20 mouse cellular contexts compared by ENCODE assay signal in genomic region chr5:132492793-132493192, GRCm38 (mm10). TPM values are rescaled to one million over a fixed set of nuclear protein-coding genes. Genes with fewer than 3 reads are reported as not detected.
DNase-seq lines count a peak whose midpoint lies in the region; ATAC-seq and TF ChIP-seq lines count a peak whose summit lies in the region.
"Had no signal": no experiment of that assay in that cellular context is flagged by ENCODE, and none has a peak within 500 bp of the region (broad histone marks: within the 10 kb centered on the region; RNA-seq: fewer than 3 reads in every experiment).

No protein-coding gene starts in this region.

- H3K4me3 ChIP-seq in intestine, embryonic 14.5 days (ENCODE audit: low read depth, low read length), result no peak overlapping the region
- no peak overlapping the region for H3K4me3 ChIP-seq in intestine, postnatal 0 days (ENCODE audit: low read depth, low read length)
- H3K4me3 ChIP-seq: embryonic facial prominence, embryonic 10.5 days; embryonic facial prominence, embryonic 12.5 days; forebrain, embryonic 13.5 days; forebrain, embryonic 15.5 days had no signal

- H3K4me1 ChIP-seq in intestine, embryonic 14.5 days (replicated peaks; ENCODE audit: control insufficient read depth, insufficient read depth, low read length), result peaks cover 22% of the 10 kb centered on the region
- peaks cover 6% of the 10 kb centered on the region for H3K4me1 ChIP-seq in intestine, postnatal 0 days (replicated peaks; ENCODE audit: control insufficient read depth, insufficient read depth, low read length)

- WGBS in intestine, embryonic 14.5 days, result 87% methylated on average over 1 of the region's 1 CpGs
- 59% methylated on average over 1 of the region's 1 CpGs for WGBS in intestine, postnatal 0 days

- H3K27me3 ChIP-seq in intestine, embryonic 14.5 days (replicated peaks; ENCODE audit: control insufficient read depth, insufficient read depth, low read length), result no peaks in the 10 kb centered on the region
- no peaks in the 10 kb centered on the region for H3K27me3 ChIP-seq in intestine, postnatal 0 days (replicated peaks; ENCODE audit: control insufficient read depth, insufficient read depth, low read length)
- H3K27me3 ChIP-seq: CH12.LX; embryonic facial prominence, embryonic 12.5 days; forebrain, embryonic 13.5 days; forebrain, embryonic 15.5 days; Patski had no signal

- H3K9me3 ChIP-seq in intestine, embryonic 14.5 days (ENCODE audit: control insufficient read depth, low read length), result no peaks in the 10 kb centered on the region
- no peaks in the 10 kb centered on the region for H3K9me3 ChIP-seq in intestine, postnatal 0 days (ENCODE audit: control insufficient read depth)
- H3K9me3 ChIP-seq: embryonic facial prominence, embryonic 10.5 days; embryonic facial prominence, embryonic 12.5 days; forebrain, embryonic 13.5 days; forebrain, embryonic 15.5 days; G1E had no signal

- ATAC-seq in intestine, embryonic 14.5 days (replicated peaks; ENCODE audit: low FRiP score, low TSS enrichment, low read depth), result no peak
- ATAC-seq in intestine, postnatal 0 days, result no peak
- ATAC-seq: activated CD4-positive, CD25-positive, alpha-beta regulatory T cell, adult 4 months; CD4-positive, CD25-positive, alpha-beta regulatory T cell, adult 4 months; forebrain, embryonic 13.5 days; forebrain, embryonic 15.5 days; forebrain, postnatal 0 days; Patski had no signal

- no peaks in the 10 kb centered on the region for H3K36me3 ChIP-seq in intestine, embryonic 14.5 days (ENCODE audit: control insufficient read depth, insufficient read depth, low read length)
- no peaks in the 10 kb centered on the region for H3K36me3 ChIP-seq in intestine, postnatal 0 days (ENCODE audit: control insufficient read depth, insufficient read depth)
- H3K36me3 ChIP-seq: embryonic facial prominence, embryonic 10.5 days; embryonic facial prominence, embryonic 12.5 days; forebrain, embryonic 15.5 days; G1E had no signal

- no peak for TF ChIP-seq CTCF in intestine, postnatal 0 days (IDR thresholded peaks at IDR 0.05; ENCODE audit: low read depth)

- H3K27ac ChIP-seq in intestine, embryonic 14.5 days (ENCODE audit: low read depth), result no peak overlapping the region
- H3K27ac ChIP-seq in intestine, postnatal 0 days (ENCODE audit: low read depth, low read length), result no peak overlapping the region
- H3K27ac ChIP-seq: embryonic facial prominence, embryonic 10.5 days; embryonic facial prominence, embryonic 12.5 days; forebrain, embryonic 13.5 days; forebrain, embryonic 15.5 days had no signal

- no peak overlapping the region for H3K9ac ChIP-seq in intestine, embryonic 14.5 days (ENCODE audit: low read length)
- no peak overlapping the region for H3K9ac ChIP-seq in intestine, postnatal 0 days (ENCODE audit: low read depth, low read length)
- H3K9ac ChIP-seq: embryonic facial prominence, embryonic 12.5 days; forebrain, embryonic 13.5 days; forebrain, embryonic 15.5 days; forebrain, postnatal 0 days had no signal

- H3K4me2 ChIP-seq in intestine, embryonic 14.5 days (ENCODE audit: low read length), result no peak overlapping the region
- H3K4me2 ChIP-seq in intestine, postnatal 0 days (replicated peaks; ENCODE audit: low read depth), result no peak overlapping the region
- H3K4me2 ChIP-seq: embryonic facial prominence, embryonic 12.5 days; forebrain, embryonic 13.5 days; forebrain, embryonic 15.5 days had no signal

- peak; percentile 42 to 74 for DNase-seq in adrenal gland, adult (ENCODE audit: inconsistent age in 2 of 2, low spot score in 1 of 2)
- DNase-seq in adrenal gland, postnatal 10 days, result no peak
- DNase-seq in adrenal gland, adult 8-10 months, result peak; percentile 18
- no peak for DNase-seq in adrenal gland, postnatal 25 days
- peak; percentile 45 for DNase-seq in heart, adult 11 months
- DNase-seq in heart, adult 18-20 months, result no peak
- DNase-seq in intestine, embryonic 14.5 days (ENCODE audit: low spot score), result peak; percentile 47
- DNase-seq: B cell, adult 2 months; cerebellum, postnatal 10 days; forebrain, postnatal 0 days had no signal

RNA-seq across cellular contexts. Expression of gene Auts2, which starts 50.4 kb away (rescaled TPM):
- 10 to 100 TPM; 24.7 to 47.4 TPM for total RNA-seq in adrenal gland, postnatal 10 days (2021)
- 10 to 100 TPM; 30.7 to 75.1 (median 38.7) TPM for total RNA-seq in adrenal gland, adult 8-10 months (2022)
- 75.7 and 98.4 TPM in 2 replicates for total RNA-seq in adrenal gland, postnatal 25 days (2021)
- 10 to 100 TPM; 24.3 to 29.9 TPM for total RNA-seq in heart, adult 18-20 months (2021)
- polyA plus RNA-seq in intestine, embryonic 14.5 days (2014; fragmentation: Nextera tagmentation; extraction: Ambion mirVana), result 30.4 and 34.4 TPM in 2 replicates
- polyA plus RNA-seq in intestine, postnatal 0 days (2015; fragmentation: Nextera tagmentation; extraction: Ambion mirVana), result 4.9 and 5.8 TPM in 2 replicates
- total RNA-seq: CH12.LX had no signal

Comparison
In these comparisons a context has a peak if more than half of its experiments do, and no peak if none do; other contexts are left out.
1. DNase-seq: peak in adrenal gland, adult (2 of 2), adrenal gland, adult 8-10 months (single experiment), heart, adult 11 months (single experiment) and intestine, embryonic 14.5 days (single experiment); none in adrenal gland, postnatal 10 days (single experiment), adrenal gland, postnatal 25 days (single experiment) and heart, adult 18-20 months (0 of 2).